Mouse (Mus musculus): Measurements from ENCODE around the gene Gpha2.

Gpha2 gene

GRCm38 (mm10) chr19:6226135-6226534, at the start of gene Gpha2:
Gpha2 (plus strand) TSS chr19:6226380.
- no peak for DNase-seq (ENCODE audit: low read depth, low spot score)

DNA sequence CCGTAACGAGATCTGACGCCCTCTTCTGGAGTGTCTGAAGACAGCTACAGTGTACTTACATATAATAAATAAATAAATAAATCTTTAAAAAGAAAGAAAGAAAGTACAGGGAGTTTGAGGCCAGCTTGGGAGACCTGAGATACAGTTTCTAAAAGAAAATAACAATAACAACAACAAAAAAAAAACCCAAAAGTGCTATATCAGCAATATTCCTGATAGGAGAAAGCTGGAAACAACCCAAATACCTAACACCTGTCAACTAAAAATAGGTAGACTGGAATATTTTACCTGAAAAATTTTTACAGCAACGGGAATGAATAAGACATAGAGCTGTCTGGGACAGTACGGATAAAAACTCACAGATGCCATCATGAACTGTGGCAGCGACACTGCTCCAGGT, 47.4 kb upstream of the Gpha2 start:
- DNase-seq (ENCODE audit: low read depth, low spot score), result no peak

DNA sequence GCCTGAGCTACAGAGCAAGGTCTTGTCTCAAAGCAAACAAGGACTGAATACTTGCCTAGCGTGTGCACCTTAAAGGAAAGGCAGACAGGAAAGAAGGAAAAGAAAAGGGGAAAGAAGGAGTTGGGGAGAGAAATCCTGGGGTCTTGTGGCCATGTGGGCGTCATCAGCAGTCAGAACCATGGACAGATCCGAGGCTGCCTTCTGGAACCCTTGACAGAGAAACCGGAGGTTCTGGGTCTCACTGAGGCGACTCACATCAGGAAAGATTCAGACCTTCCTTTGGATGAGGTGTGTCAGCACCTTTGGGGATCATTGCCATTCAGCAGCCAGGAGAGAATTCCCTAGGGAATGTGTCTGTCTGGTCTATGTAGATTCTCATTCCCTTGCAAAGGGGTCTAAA, 44.6 kb upstream of the Gpha2 start:
- no peak for DNase-seq (ENCODE audit: low read depth, low spot score)

- DNase-seq (ENCODE audit: low read depth, low spot score), result peak; percentile 27
Observed at GRCm38 (mm10) chr19:6182534-6182933, 43.6 kb upstream of the Gpha2 start.

DNA sequence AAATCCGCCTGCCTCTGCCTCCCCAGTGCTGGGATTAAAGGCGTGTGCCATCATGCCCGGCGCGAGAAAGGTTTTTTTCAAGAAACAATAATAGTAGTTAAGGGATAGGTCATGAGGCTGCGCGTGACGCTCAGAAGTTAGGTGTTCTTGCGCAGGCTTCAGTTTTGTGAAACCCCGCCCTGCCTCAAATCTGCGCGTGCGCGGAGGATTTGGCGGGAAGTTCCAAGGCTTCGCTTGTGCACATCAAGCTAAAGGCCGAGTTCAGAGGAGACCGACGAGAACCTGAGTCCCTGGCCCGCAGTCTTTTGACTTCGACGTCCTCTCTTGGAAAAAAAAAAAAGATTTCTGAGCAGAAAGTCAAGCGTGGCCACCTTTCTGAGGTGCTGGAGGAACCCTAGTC, 42.0 kb upstream of the Gpha2 start, which contains the start of gene Majin:
TSS of gene Majin (plus strand) at position 258 of the 400 bp plus-strand sequence.
- no peak for DNase-seq (ENCODE audit: low read depth, low spot score)

DNA sequence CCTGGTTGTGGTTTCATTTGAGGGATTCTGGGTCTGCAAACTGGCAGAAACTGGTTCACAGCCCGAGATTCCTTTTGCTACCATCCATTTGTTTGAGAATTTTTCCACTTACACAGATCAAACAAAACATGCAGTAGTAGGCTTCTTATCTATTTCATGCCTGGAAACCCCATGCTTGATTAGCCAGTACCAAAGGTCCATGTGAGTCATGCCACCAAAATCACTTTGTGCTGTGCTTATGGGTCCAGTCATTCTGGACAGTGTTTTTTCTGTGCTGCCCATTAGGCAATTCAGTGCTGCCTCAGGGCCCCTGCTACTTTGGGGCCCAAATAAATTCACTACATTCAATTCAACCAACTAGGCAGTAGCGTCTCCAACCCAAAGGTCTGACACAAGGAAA, 21.9 kb upstream of the Gpha2 start:
- DNase-seq (ENCODE audit: low read depth, low spot score), result no peak

DNA sequence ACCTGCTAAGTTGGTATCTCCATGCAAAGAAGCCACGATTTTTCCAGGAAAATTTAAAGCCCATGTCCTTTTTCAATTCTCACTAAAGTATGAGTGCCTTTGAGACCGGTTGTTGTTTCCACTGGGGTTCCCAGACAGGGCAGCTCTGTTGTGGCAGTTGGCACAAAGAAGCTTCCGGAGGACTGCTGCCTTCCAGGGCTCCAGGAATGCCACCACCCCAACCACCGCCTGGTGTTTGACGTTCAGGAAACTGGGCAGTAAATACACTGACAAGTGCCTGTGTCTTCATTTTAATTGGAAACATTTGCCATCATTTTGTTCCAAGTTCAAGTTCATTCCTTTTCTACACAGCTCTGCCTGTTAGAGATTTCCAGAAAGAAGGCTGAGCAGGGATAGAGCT, 19.5 kb upstream of the Gpha2 start:
- no peak for DNase-seq (ENCODE audit: low read depth, low spot score)

GRCm38 (mm10) chr19:6216046-6216705, 10.0 kb upstream of the Gpha2 start:
- DNase-seq (ENCODE audit: low read depth, low spot score), result no peak

DNA sequence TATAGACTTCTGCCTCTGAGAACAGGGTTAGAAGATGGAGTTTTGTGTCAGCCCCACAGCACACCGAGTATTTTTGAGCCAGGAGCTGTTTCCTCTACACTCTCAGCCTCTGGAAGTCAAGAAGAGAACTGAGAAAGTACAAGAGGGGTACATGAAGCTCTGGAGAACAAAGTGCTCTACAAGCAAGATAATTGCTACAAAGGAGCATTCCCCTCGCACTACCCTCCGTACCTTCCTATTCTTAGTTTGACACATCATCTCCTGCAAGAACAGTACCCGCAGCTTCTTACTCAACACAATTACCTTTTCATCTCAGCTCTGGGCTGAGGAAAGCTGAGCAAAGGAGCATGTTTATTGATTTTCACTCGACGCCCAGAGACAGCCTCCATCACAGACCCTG, 7.6 kb upstream of the Gpha2 start:
- no peak for DNase-seq (ENCODE audit: low read depth, low spot score)

- DNase-seq (ENCODE audit: low read depth, low spot score), result no peak
Observed at GRCm38 (mm10) chr19:6226763-6227162, 583 bp downstream of the Gpha2 start.

GRCm38 (mm10) chr19:6227864-6228263, 1.7 kb downstream of the Gpha2 start:
- no peak for DNase-seq (ENCODE audit: low read depth, low spot score)

DNA sequence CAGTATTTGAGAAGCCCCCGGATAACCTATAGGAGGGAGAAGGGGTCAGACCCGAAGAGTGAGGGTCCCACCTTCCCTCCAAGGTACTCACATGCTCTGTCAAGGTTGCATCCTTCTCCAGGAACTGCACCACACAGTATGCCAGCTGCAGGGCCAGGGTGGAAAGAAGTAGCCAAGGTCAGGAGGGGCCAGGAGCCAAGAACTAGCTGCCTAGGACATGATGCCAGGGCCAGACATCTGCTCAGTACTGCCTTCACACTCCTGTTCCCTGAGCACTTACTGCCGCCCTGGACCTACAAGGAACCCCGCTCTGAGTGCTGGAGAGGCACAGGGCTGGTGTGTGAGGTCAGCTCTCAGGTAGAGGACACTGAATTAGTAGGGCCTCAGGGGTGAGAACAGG, 4.2 kb downstream of the Gpha2 start:
- DNase-seq (ENCODE audit: low read depth, low spot score), result no peak

GRCm38 (mm10) chr19:6231036-6231435, 4.9 kb downstream of the Gpha2 start:
- no peak for DNase-seq (ENCODE audit: low read depth, low spot score)

GRCm38 (mm10) chr19:6233647-6234046, 7.5 kb downstream of the Gpha2 start:
- no peak for DNase-seq (ENCODE audit: low read depth, low spot score)

GRCm38 (mm10) chr19:6234337-6235083, 8.3 kb downstream of the Gpha2 start:
- no peak for DNase-seq (ENCODE audit: low read depth, low spot score)

GRCm38 (mm10) chr19:6235084-6236052, 9.2 kb downstream of the Gpha2 start, which contains the start of gene Ppp2r5b:
Ppp2r5b (minus strand) TSS chr19:6235872.
- peak; percentile 91 for DNase-seq (ENCODE audit: low read depth, low spot score)

DNA sequence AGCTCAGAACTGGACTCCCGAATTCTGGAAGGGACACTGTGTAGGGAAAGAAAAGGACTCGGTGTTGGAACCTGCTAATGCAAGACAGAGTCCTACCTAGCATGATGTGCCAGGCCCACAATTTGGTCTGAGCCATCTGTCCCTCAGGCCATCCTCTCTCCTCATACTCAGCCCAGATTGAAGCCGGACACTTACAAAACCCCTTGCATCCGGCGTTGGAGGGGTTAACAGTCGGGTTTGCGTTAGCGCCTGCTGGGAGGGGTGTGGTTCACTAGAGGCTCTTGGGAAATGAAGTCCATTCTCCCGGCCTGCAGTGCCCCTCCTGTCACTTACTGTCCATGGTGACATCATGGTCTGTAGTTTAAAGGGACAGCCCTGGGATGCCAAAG, 9.9 kb downstream of the Gpha2 start:
- DNase-seq (ENCODE audit: low read depth, low spot score), result peak; percentile 85

DNA sequence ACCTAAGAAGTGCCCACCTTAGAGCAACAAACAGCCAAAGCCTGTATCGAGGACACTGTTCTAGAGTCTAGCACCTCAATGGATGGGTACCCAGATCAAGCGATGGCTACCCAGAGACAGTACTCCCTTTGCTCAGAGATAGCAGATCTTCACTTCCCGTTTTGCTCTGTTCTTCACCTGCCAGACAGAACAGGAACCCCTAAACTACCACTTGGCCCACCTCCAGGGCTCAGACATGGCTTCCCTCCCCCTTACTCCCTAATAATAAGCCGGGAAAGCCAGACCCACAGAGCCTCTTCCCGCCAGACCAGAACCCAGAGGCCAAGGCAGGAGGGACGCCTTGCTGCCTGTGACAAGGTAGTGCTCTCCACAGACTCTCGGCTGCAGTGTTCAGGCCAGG, 10.7 kb downstream of the Gpha2 start:
- DNase-seq (ENCODE audit: low read depth, low spot score), result no peak

DNA sequence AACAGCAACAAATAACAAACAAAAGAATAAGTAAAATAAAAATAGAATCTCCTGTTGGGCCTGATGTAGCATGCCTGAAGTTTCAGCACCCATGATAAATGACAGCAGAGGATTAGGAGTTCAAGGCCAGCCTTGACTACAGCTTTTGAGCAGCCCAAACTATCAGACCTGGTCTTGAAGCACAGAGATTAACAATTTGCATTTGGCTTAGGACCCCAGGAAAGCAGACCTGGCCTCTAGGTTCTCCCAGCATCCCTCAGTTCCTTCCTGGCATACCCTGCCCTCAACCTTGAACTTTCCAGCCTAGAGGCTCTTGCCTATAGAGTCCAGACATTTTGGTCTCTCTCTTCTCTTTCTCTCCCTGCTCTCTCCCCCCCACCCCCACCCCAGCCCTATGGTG, 12.6 kb downstream of the Gpha2 start:
- no peak for DNase-seq (ENCODE audit: low read depth, low spot score)

DNA sequence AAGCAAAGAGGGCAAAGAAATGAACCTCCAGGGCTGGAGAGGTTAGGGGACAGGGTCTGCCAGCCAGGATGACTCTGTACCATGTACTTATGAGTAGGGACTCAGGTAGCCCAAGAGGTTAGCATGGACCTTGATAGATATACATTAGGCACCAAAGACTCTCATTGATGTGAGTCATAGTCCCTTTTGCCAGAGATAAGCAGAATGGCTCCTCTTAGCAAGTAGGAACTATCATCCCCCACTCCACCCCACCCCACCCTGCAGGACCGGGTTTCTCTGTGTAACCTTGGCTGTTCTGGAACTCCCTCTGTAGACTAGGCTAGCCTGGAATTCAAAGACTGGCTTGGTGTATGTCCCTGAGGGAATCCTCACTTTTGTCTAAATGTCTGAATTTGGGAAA, 14.0 kb downstream of the Gpha2 start:
- no peak for DNase-seq (ENCODE audit: low read depth, low spot score)

DNA sequence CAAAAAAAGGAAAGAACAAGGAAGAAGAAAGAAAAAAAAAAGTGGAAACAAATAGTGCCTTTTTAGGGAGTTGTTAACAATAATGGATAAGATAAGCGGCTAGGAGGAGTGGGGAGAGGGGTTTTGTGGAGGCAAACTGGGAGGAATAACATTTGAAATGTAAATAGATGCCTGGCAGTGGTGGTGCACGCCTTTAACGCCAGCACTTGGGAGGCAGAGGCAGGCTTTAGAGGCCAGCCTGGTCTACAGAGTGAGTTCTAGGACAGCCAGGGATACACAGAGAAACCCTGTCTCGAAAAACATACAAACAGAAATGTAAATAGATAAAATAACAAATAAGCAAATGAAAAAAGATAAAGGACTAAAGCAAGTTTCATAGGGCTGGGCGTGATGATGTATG, 14.5 kb downstream of the Gpha2 start:
- DNase-seq (ENCODE audit: low read depth, low spot score), result no peak

All from retina, postnatal 7 days (tissue).